13 mouse cellular contexts compared by ENCODE assay signal in the genomic region with DNA sequence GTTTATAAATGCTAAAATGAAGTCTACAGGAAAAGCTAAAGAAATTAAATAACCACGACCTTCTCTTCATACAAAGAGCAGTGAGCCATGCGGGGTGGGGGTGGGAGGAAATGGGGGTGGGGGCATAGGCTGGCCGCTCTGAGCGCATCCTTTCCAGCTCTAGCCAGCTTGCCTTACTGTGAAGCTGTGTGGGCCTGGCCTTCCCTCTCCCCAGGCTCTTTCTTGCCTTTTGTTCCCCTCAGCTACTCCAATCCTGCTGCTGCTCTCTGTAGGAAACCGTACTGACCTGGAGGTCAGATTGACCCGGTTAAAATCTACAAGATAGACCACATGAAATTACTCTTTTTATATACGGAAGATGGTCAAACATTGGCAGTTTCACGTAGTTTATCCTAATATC.
DNase-seq lines count a peak whose midpoint lies in the region; ATAC-seq lines count a peak whose summit lies in the region.
"Had no signal": no experiment of that assay in that cellular context is flagged by ENCODE, and none has a peak within 500 bp of the region (broad histone marks: within the 10 kb centered on the region; RNA-seq: fewer than 3 reads in every experiment).

No protein-coding gene starts in this region.

- 29% methylated on average over 8 of the region's 8 CpGs for WGBS in heart, embryonic 10.5 days
- 42% methylated on average over 8 of the region's 8 CpGs for WGBS in heart, embryonic 12.5 days
- 15% methylated on average over 8 of the region's 8 CpGs for WGBS in neural tube, embryonic 15.5 days

- no peak overlapping the region for H3K4me2 ChIP-seq in heart, embryonic 12.5 days
- 0 out of 2 replicates have a peak overlapping the region, but pooled peaks have one; percentile 9 for H3K4me2 ChIP-seq in neural tube, embryonic 15.5 days

- ATAC-seq in heart, embryonic 12.5 days (ENCODE audit: insufficient number of reproducible peaks, low FRiP score) = no peak
- no peak for ATAC-seq in neural tube, embryonic 15.5 days (ENCODE audit: low FRiP score)
- ATAC-seq: Patski had no signal

- no peak overlapping the region for H3K9ac ChIP-seq in heart, embryonic 12.5 days
- H3K9ac ChIP-seq in neural tube, embryonic 15.5 days (replicated peaks) = no peak overlapping the region

- DNase-seq in heart, embryonic 10.5 days (ENCODE audit: low spot score) = no peak
- DNase-seq in neural tube, embryonic 10.5 days (ENCODE audit: extremely low spot score, low spot score) = no peak
- peak; percentile 60 for DNase-seq in embryo, embryonic 10.5 days (ENCODE audit: low spot score)
- DNase-seq in mesoderm, embryonic 11.5 days (ENCODE audit: low read depth, low spot score) = peak; percentile 22
- no peak for DNase-seq in right cerebral cortex, adult 2 months (ENCODE audit: low spot score in 2 of 2)
- DNase-seq in spleen, postnatal 36 days (ENCODE audit: low spot score in 2 of 2) = no peak
- DNase-seq: adrenal gland, postnatal 25 days; kidney, adult 11 months; lung, postnatal 36 days; right cerebral cortex, postnatal 4 days had no signal

- peaks cover 5% of the 10 kb centered on the region; the same call in 1 of the 2 replicates for H3K9me3 ChIP-seq in heart, embryonic 10.5 days
- H3K9me3 ChIP-seq in heart, embryonic 12.5 days (replicated peaks) = peaks cover 14% of the 10 kb centered on the region
- no peaks in the 10 kb centered on the region for H3K9me3 ChIP-seq in neural tube, embryonic 15.5 days (replicated peaks)

- peaks cover 27% of the 10 kb centered on the region; the same call in 1 of the 2 replicates for H3K4me1 ChIP-seq in heart, embryonic 10.5 days
- peaks cover 29% of the 10 kb centered on the region for H3K4me1 ChIP-seq in heart, embryonic 12.5 days (replicated peaks)
- peaks cover 25% of the 10 kb centered on the region for H3K4me1 ChIP-seq in neural tube, embryonic 15.5 days

- H3K4me3 ChIP-seq in heart, embryonic 10.5 days = no peak overlapping the region
- no peak overlapping the region for H3K4me3 ChIP-seq in heart, embryonic 12.5 days
- no peak overlapping the region for H3K4me3 ChIP-seq in neural tube, embryonic 15.5 days (replicated peaks)

- H3K27ac ChIP-seq in heart, embryonic 10.5 days = peak overlapping the region; percentile 42; the same call in 1 of the 2 replicates
- no peak overlapping the region for H3K27ac ChIP-seq in heart, embryonic 12.5 days (ENCODE audit: poor library complexity, severe bottlenecking)
- H3K27ac ChIP-seq in neural tube, embryonic 15.5 days (replicated peaks) = 0 out of 2 replicates have a peak overlapping the region, but pooled peaks have one; percentile 18

- H3K27me3 ChIP-seq in heart, embryonic 10.5 days (ENCODE audit: insufficient read depth, poor library complexity, severe bottlenecking) = peaks cover 5% of the 10 kb centered on the region; the same call in 1 of the 2 replicates
- no peaks in the 10 kb centered on the region for H3K27me3 ChIP-seq in heart, embryonic 12.5 days (replicated peaks)
- H3K27me3 ChIP-seq in neural tube, embryonic 15.5 days (replicated peaks) = peaks cover 11% of the 10 kb centered on the region; the same call in 1 of the 2 replicates
- H3K27me3 ChIP-seq: Patski had no signal

- H3K36me3 ChIP-seq in heart, embryonic 10.5 days = no peaks in the 10 kb centered on the region
- H3K36me3 ChIP-seq in heart, embryonic 12.5 days = no peaks in the 10 kb centered on the region
- no peaks in the 10 kb centered on the region for H3K36me3 ChIP-seq in neural tube, embryonic 15.5 days

Comparison
In these comparisons a context has a peak if more than half of its experiments do, and no peak if none do; other contexts are left out.
1. DNase-seq: peak in embryo, embryonic 10.5 days (single experiment) and mesoderm, embryonic 11.5 days (single experiment); none in heart, embryonic 10.5 days (single experiment), neural tube, embryonic 10.5 days (single experiment), right cerebral cortex, adult 2 months (0 of 2) and spleen, postnatal 36 days (0 of 2).